Mouse (Mus musculus) c-Kit-positive CD71-positive TER-119-negative erythroid progenitor cells, embryonic 14.5 days (primary cell): ENCODE measurements around the gene Trir.
A peak's percentile ranks its signal among the peaks of the same experiment; 100 is the strongest.

Experiments used
- DNase-seq: peaks from one replicate; pipeline ENCODE4 v3.0.0-alpha.2; 2013; ENCODE audit warnings: low read depth

Gene Trir

GRCm38 (mm10) chr8:85036718-85037365 is 10.2 kb downstream of the Trir start, which contains the start of gene Tnpo2:
Gene Tnpo2, plus strand, starts transcription at chr8:85036915.
- DNase-seq: peak; percentile 97

GRCm38 (mm10) chr8:85037366-85037680 is 10.7 kb downstream of the Trir start:
- DNase-seq: no peak

- DNase-seq: peak; percentile 62
Measured at GRCm38 (mm10) chr8:85037681-85038531, 11.3 kb downstream of the Trir start.

- no peak for DNase-seq
Measured at GRCm38 (mm10) chr8:85043619-85044018, 17.0 kb downstream of the Trir start.

- no peak for DNase-seq
Measured at GRCm38 (mm10) chr8:85057367-85057766, 30.7 kb downstream of the Trir start.

- DNase-seq: peak; percentile 92
Measured at GRCm38 (mm10) chr8:85059879-85060616, 33.4 kb downstream of the Trir start, which contains the start of gene Fbxw9. Gene Fbxw9, plus strand, starts transcription at chr8:85060055.

- DNase-seq: no peak
Measured at GRCm38 (mm10) chr8:85062603-85063002, 36.0 kb downstream of the Trir start.

- DNase-seq: no peak
Measured at GRCm38 (mm10) chr8:85065213-85065612, 38.6 kb downstream of the Trir start.

GRCm38 (mm10) chr8:85067155-85067554 is 40.5 kb downstream of the Trir start:
- no peak for DNase-seq

GRCm38 (mm10) chr8:85067982-85068381 is 41.4 kb downstream of the Trir start, which contains the start of gene Gm5741:
Gene Gm5741, minus strand, starts transcription at chr8:85067982.
- no peak for DNase-seq

GRCm38 (mm10) chr8:85071041-85071440 is 44.4 kb downstream of the Trir start:
- DNase-seq: no peak

GRCm38 (mm10) chr8:85071514-85072281 is 45.1 kb downstream of the Trir start, which contains the start of gene Dhps:
Gene Dhps, plus strand, starts transcription at chr8:85071757.
- DNase-seq: peak; percentile 80

GRCm38 (mm10) chr8:85072364-85072929 is 45.8 kb downstream of the Trir start:
- DNase-seq: no peak

- no peak for DNase-seq
Measured at GRCm38 (mm10) chr8:85073041-85073612, 46.5 kb downstream of the Trir start.

GRCm38 (mm10) chr8:85074167-85074566 is 47.5 kb downstream of the Trir start:
- DNase-seq: no peak

- DNase-seq: no peak
Measured at GRCm38 (mm10) chr8:85074617-85075016, 48.0 kb downstream of the Trir start.

- no peak for DNase-seq
Measured at GRCm38 (mm10) chr8:85076001-85076400, 49.4 kb downstream of the Trir start.

GRCm38 (mm10) chr8:85076993-85077392 is 50.4 kb downstream of the Trir start:
- DNase-seq: peak; percentile 80
